Mouse (Mus musculus): ENCODE data around the gene Maco1.

GRCm38 (mm10) chr4:134796581-134797361, 56.4 kb downstream of the Maco1 start:
- TF ChIP-seq CTCF (IDR thresholded peaks at IDR 0.05; ENCODE audit: low read depth, low read length) (no peak), EP300 (IDR thresholded peaks at IDR 0.05; ENCODE audit: insufficient read depth, low read depth, low read length) (no peak)

Data from ES-Bruce4 (cell line).